Mouse (Mus musculus): ENCODE results near the gene Ncbp2. TPM values are rescaled to one million over a fixed set of nuclear protein-coding genes. Genes with fewer than 3 reads are reported as not detected.

The Ncbp2 gene
- polyA plus RNA-seq, 1 experiment from 2014 or later: 89.0 TPM

DNA sequence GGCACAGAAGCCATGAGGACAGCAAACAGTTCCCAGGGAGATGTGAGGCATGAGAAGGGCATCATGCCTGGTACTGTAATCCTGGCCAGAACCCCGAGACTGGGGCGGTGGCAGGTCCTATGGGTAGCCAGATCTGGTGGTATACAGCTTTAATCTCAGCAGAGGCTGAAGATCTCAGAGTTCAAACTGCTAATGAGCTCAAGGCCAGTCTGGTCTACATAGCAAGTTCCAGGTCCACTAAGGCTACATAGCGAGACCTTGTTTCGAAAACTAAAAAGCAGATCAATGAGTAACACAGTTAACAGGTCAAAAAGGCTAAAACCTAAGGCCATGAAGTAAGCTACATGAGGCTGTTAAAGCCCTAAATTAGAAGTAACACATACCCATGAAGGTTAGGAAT, 44.9 kb downstream of the Ncbp2 start:
- H3K4me2 ChIP-seq: no peak overlapping the region
- peaks cover 22% of the 10 kb centered on the region for H3K36me3 ChIP-seq
- no peak overlapping the region for H3K4me3 ChIP-seq
- no peak overlapping the region for H3K27ac ChIP-seq (replicated peaks)
- WGBS: 94% methylated on average over 4 of the region's 4 CpGs
- no peaks in the 10 kb centered on the region for H3K27me3 ChIP-seq
- H3K9me3 ChIP-seq: no peaks in the 10 kb centered on the region
- H3K4me1 ChIP-seq (replicated peaks): no peaks in the 10 kb centered on the region
- ATAC-seq (ENCODE audit: low FRiP score, low read depth): no peak
- no peak overlapping the region for H3K9ac ChIP-seq

DNA sequence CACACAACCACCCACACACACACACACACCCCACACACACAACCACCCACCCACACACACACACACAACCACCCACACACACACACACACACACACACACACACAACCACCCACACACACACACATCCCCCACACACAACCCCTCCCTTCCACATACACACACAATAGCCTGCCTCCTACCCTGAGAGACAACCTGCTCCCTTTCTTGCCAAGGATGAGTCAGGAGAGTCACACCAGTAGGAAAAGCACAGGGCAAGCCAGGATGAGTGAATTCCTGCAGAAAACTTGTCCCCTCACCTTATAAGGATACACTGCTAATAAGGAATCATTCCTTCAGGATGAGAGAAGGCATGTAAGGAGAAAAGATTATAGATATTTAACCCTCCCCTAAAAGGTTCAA, 45.6 kb downstream of the Ncbp2 start:
- no peaks in the 10 kb centered on the region for H3K27me3 ChIP-seq
- H3K4me2 ChIP-seq: no peak overlapping the region
- no peak overlapping the region for H3K27ac ChIP-seq (replicated peaks)
- H3K9ac ChIP-seq: no peak overlapping the region
- ATAC-seq (ENCODE audit: low FRiP score, low read depth): no peak
- H3K9me3 ChIP-seq: no peaks in the 10 kb centered on the region
- H3K36me3 ChIP-seq: peaks cover 15% of the 10 kb centered on the region
- no peak overlapping the region for H3K4me3 ChIP-seq
- H3K4me1 ChIP-seq (replicated peaks): no peaks in the 10 kb centered on the region

DNA sequence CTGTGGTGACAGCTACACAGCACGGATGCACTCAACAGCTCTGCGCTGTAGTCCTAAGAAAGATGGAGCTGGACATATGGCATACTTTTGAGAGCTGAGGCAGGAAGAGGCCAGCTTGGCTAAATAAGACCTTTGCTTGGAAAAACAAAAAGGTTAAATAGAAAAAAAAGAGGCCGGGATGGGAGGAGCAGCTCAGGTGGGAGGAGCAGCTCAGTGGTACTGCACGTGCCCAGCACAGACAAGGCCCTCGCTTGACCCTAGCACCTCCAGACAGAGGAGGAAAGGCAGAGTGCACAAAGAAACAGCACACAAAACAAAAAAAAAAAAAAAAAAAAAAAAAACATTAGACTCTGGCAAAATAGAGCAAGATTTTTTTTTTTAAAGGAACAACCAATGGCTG, 48.1 kb downstream of the Ncbp2 start:
- 84% methylated on average over 5 of the region's 5 CpGs for WGBS
- H3K9ac ChIP-seq: no peak overlapping the region
- H3K27ac ChIP-seq (replicated peaks): no peak overlapping the region
- H3K4me3 ChIP-seq: no peak overlapping the region
- H3K27me3 ChIP-seq: no peaks in the 10 kb centered on the region
- no peaks in the 10 kb centered on the region for H3K9me3 ChIP-seq
- no peak for ATAC-seq (ENCODE audit: low FRiP score, low read depth)
- H3K4me1 ChIP-seq (replicated peaks): peaks cover 4% of the 10 kb centered on the region
- H3K36me3 ChIP-seq: 0 out of 2 replicates have a peak, but pooled peaks cover 3% of the 10 kb centered on the region
- H3K4me2 ChIP-seq: no peak overlapping the region

DNA sequence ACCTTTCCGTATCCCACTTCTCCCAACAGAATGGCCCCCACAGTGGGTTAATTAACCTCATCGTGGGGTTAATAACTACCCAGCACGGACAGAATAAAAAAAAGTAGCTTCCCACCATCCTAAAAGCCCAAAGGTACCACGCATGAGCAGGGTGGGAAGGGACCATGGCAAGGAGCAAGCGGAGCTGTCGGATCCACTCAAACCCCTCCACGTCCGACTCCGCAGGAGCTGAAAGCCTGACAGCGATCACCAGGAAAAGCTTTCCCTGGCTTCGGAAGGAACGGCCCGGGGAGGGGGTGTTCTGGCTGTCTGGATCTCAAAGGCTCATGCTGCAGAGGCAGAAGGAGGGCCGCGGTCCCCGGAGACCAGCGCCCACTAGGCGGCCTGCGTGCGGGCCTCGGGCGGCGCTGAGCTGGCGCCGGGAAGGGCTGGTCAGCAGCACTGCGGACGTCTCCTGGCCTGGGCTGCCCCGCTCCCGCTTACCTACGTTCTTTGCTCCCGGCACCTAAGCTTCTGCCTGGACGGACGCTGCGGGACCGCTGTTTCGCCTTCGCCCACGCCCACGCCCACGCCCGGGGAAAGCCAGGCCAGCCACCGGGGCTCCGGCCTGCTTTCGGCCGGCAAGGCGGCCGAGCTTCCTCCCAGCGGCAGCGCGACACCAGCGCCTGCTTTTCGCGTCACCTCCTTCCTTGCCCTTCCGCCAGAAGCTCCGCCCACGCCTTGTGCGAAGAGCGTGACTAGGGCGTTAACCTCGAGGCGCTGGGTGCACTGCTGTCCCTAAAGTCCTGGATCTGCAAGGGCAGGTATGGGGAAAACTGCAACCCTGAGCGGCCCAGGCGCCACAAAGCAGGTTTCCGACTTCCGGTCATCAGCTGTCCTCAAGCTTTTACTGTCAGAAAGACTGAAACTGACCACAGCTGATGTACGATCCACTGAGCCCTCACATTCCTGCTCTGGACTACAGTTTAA, 54.5 kb downstream of the Ncbp2 start, which contains the start of gene Senp5:
Senp5 (minus strand) TSS at position 779 of the 969 bp plus-strand sequence.
- Histone ChIP-seq H3K27me3 (no peaks in the 10 kb centered on the region), H3K9ac (peak within 1 kb of the TSS; percentile 80), H3K9me3 (no peaks in the 10 kb centered on the region), H3K36me3 (no peaks in the 10 kb centered on the region), H3K4me2 (peak within 1 kb of the TSS; percentile 74), H3K27ac (replicated peaks) (peak within 1 kb of the TSS; percentile 74), H3K4me3 (peak within 1 kb of the TSS; percentile 78), H3K4me1 (replicated peaks) (peaks cover 19% of the 10 kb centered on the region)
- WGBS: under 1% methylated on average over 65 of the region's 66 CpGs
- peak; percentile 93 for ATAC-seq (ENCODE audit: low FRiP score, low read depth)

DNA sequence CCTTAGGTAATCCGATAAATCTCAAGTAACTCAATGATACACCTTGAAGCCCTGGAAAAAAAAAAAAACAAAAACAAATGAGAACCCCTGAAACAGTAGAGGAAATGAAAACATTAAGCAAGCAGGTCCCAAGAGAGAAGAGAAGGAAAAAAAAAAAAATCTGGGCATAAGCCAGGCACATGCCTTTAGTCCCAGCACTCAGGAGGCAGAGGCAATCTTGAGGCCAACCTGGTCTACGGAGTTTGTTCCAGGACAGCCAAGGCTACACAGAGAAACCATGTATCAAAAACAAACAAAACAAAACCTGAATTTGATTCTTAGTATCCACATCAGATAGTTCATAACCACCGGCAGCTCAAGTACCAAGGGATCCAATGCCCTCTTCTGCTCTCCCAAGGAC, 56.4 kb downstream of the Ncbp2 start:
- Histone ChIP-seq H3K27ac (replicated peaks) (no peak overlapping the region), H3K9ac (no peak overlapping the region), H3K36me3 (no peaks in the 10 kb centered on the region), H3K4me3 (no peak overlapping the region), H3K9me3 (no peaks in the 10 kb centered on the region), H3K4me2 (no peak overlapping the region), H3K4me1 (replicated peaks) (peaks cover 19% of the 10 kb centered on the region), H3K27me3 (no peaks in the 10 kb centered on the region)
- no peak for ATAC-seq (ENCODE audit: low FRiP score, low read depth)
- WGBS: 98% methylated on average over 3 of the region's 3 CpGs

DNA sequence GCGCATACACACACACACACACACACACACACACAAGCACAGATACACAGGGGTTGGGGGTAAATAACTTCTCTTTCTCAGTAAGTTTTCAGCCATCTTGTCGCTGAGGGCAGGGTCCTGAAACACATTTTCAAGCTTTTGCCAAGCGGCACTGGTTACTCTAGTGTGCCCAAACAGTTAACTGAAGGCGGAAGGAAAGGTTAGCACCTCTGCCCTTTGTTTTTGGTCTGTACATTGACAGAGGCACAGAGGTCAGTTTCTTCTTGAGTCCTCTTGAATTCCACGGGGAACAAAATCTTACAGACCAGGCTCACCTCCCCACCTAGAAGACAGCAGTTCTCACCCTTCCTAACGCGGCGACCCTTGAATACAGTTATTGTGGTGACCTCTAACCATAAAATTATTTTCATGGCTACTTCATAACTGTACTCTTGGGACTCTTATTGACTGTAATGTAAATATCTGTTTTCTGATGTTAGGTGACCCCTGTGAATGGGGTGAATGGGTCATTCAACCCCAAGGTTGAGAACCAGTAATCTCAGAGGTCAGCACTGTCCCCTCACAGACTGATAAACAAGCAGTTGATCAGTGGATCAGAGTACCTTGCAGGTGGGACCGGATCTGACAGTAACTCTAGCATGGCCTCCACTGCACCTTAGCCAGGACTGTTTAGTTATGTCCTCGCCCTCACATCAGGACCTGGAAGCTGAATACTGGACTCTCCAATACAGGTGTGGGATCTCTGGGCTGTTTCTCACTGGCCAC, 60.4 kb downstream of the Ncbp2 start:
- H3K4me3 ChIP-seq: no peak overlapping the region
- H3K4me2 ChIP-seq: no peak overlapping the region
- H3K9me3 ChIP-seq: no peaks in the 10 kb centered on the region
- H3K9ac ChIP-seq: no peak overlapping the region
- WGBS: 69% methylated on average over 10 of the region's 10 CpGs
- 0 out of 2 replicates have a peak, but pooled peaks cover 3% of the 10 kb centered on the region for H3K36me3 ChIP-seq
- no peak overlapping the region for H3K27ac ChIP-seq (replicated peaks)
- peaks cover under 1% of the 10 kb centered on the region for H3K4me1 ChIP-seq (replicated peaks)
- no peak for ATAC-seq (ENCODE audit: low FRiP score, low read depth)
- H3K27me3 ChIP-seq: no peaks in the 10 kb centered on the region

DNA sequence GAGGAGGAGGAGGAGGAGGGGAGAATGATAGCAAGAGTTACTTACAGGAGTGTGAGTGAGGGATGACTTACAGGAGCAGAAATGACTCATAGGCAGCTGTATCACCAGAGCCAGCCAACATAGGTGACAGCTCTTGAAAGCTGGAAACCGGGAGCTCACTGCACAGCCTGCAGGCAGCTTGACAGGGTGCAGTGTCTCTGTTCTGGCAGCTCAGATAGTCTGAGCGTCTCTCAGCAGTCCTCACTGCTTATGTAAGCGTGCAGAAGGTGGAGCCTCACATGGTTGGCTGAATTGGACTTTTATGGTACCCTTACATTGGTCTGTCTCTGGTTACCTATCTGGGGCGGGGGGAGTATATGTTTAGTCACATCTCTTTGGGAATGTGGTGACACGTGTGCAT, 61.6 kb downstream of the Ncbp2 start:
- H3K4me2 ChIP-seq: no peak overlapping the region
- H3K36me3 ChIP-seq: 0 out of 2 replicates have a peak, but pooled peaks cover 5% of the 10 kb centered on the region
- no peak overlapping the region for H3K4me3 ChIP-seq
- no peak overlapping the region for H3K9ac ChIP-seq
- ATAC-seq (ENCODE audit: low FRiP score, low read depth): no peak
- 52% methylated on average over 5 of the region's 5 CpGs for WGBS
- no peak overlapping the region for H3K27ac ChIP-seq (replicated peaks)
- no peaks in the 10 kb centered on the region for H3K4me1 ChIP-seq (replicated peaks)
- H3K27me3 ChIP-seq: no peaks in the 10 kb centered on the region
- H3K9me3 ChIP-seq: no peaks in the 10 kb centered on the region

DNA sequence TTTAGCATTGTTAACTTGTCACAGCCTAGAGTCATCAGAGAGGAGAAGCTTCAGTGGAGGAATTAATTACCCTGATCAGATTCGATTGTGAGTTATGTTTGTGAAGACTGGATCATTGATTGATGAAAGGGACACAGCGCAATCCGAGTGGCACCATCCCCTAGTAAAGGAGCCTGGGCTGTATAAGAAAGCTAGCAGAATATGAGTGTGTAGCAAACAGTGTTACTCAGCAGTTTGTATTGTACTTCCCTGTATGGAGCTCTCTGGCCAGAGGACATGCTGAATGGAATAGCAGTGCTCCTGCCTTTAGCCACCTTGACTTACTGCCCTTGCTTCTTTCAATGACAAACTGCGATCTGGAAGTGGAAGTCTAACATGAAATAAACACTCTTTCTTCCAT, 62.0 kb downstream of the Ncbp2 start:
- no peak overlapping the region for H3K4me3 ChIP-seq
- H3K4me2 ChIP-seq: no peak overlapping the region
- ATAC-seq (ENCODE audit: low FRiP score, low read depth): no peak
- no peaks in the 10 kb centered on the region for H3K9me3 ChIP-seq
- H3K9ac ChIP-seq: no peak overlapping the region
- H3K27ac ChIP-seq (replicated peaks): no peak overlapping the region
- H3K4me1 ChIP-seq (replicated peaks): no peaks in the 10 kb centered on the region
- H3K36me3 ChIP-seq: 0 out of 2 replicates have a peak, but pooled peaks cover 5% of the 10 kb centered on the region
- no peaks in the 10 kb centered on the region for H3K27me3 ChIP-seq
- WGBS: 89% methylated on average over 4 of the region's 4 CpGs

Small RNAs within 50 kb of the gene (microRNA-seq; reads per million reads assigned to microRNA genes)
- not detected for gene Gm26269

Other genes starting within 250 kb of the Ncbp2 start
- gene Meltf, start 69.7 kb upstream of the Ncbp2 start, polyA plus RNA-seq (2015; fragmentation: Nextera tagmentation; extraction: Ambion mirVana): 0.29 and 0.31 TPM in 2 replicates
- 4.2 and 4.8 TPM in 2 replicates for gene Pigz, start 14.7 kb upstream of the Ncbp2 start, polyA plus RNA-seq (2015; fragmentation: Nextera tagmentation; extraction: Ambion mirVana)
- 118 and 123 TPM in 2 replicates for gene 0610012G03Rik, start within 50 bp of the Ncbp2 start, polyA plus RNA-seq (2015; fragmentation: Nextera tagmentation; extraction: Ambion mirVana)
- 15.3 and 15.9 TPM in 2 replicates for gene Senp5, start 54.8 kb downstream of the Ncbp2 start, polyA plus RNA-seq (2015; fragmentation: Nextera tagmentation; extraction: Ambion mirVana)
- 30.1 and 31.8 TPM in 2 replicates for gene Pak2, start 130.8 kb downstream of the Ncbp2 start, polyA plus RNA-seq (2015; fragmentation: Nextera tagmentation; extraction: Ambion mirVana)
- 101 TPM in 2 replicates for gene Pigx, start 151.2 kb downstream of the Ncbp2 start, polyA plus RNA-seq (2015; fragmentation: Nextera tagmentation; extraction: Ambion mirVana)
- gene Cep19, start 151.3 kb downstream of the Ncbp2 start, polyA plus RNA-seq (2015; fragmentation: Nextera tagmentation; extraction: Ambion mirVana): 44.2 and 48.2 TPM in 2 replicates
- 8.0 and 8.4 TPM in 2 replicates for gene Nrros, start 217.1 kb downstream of the Ncbp2 start, polyA plus RNA-seq (2015; fragmentation: Nextera tagmentation; extraction: Ambion mirVana)
- not detected in 2 replicates for gene Bex6, start 231.3 kb downstream of the Ncbp2 start, polyA plus RNA-seq (2015; fragmentation: Nextera tagmentation; extraction: Ambion mirVana)

Data from hindbrain, embryonic 15.5 days (tissue).